Mouse (Mus musculus) G1E (cell line): ENCODE measurements around the gene Qrich2.

Source experiments
- CTCF ChIP-seq: IDR thresholded peaks from 2 replicates; pipeline ENCODE4 v1.5.1; 2012; ENCODE audit warnings: low read depth, low read length, inconsistent platforms, mixed read lengths
- POLR2AphosphoS5 ChIP-seq: IDR thresholded peaks from 2 replicates; pipeline ENCODE4 v1.6.1; 2012; ENCODE audit warnings: low read depth, low read length, inconsistent platforms; ENCODE audit not compliant: insufficient replicate concordance
- TAL1 ChIP-seq: conservative IDR thresholded peaks from 2 replicates; pipeline ENCODE4 v1.6.1; 2012; ENCODE audit warnings: low read depth, low read length, inconsistent platforms, mixed read lengths

DNA sequence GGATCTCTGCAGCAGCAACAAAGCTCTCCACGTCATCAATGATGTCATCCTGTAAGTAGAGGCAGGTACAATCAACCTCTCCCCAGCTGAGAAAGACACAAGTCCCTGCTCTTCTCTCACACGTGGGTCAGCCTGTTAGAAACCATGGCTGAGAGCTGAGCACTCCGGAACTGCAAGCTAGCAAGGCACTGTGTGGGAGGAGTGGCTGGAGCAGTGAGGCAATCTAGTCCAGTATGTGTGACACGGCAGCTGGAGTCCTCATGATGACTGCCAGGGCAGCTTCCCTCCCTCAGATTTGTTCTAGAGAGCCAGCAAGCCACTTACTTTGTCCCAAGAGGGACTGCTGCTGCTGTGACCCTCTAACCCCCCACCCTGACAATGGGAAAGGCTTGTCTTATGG lies 6.2 kb upstream of the Qrich2 start:
- TF ChIP-seq POLR2AphosphoS5 (no peak), CTCF (no peak), TAL1 (no peak)
